Mouse (Mus musculus) left cerebral cortex, postnatal 36 days (tissue): Measurements from ENCODE around the gene Dlx5. TPM values are rescaled to one million over a fixed set of nuclear protein-coding genes. Genes with fewer than 3 reads are reported as not detected.
A peak's percentile ranks its signal among the peaks of the same experiment; 100 is the strongest.

Source experiments
- DNase-seq, 2 experiments: peaks; one replicate each; pipeline ENCODE4 v3.0.0; 2021 to 2022; ENCODE audit warnings: low spot score in 2 of 2, mixed read lengths in 1 of 2
- intact Hi-C: fragments of 180-260 bp; cut with DNase I; formaldehyde crosslinking; loops from one replicate; pipeline ENCODE4 v1.15.1; 2025
- total RNA-seq, 2 experiments: library from RNA; stranded (reverse); gene quantifications; 2 replicates each; pipeline ENCODE4 v1.2.3; 2021

The Dlx5 gene
- total RNA-seq, 2 experiments from 2014 or later, result 7.4 to 9.6 TPM

DNA sequence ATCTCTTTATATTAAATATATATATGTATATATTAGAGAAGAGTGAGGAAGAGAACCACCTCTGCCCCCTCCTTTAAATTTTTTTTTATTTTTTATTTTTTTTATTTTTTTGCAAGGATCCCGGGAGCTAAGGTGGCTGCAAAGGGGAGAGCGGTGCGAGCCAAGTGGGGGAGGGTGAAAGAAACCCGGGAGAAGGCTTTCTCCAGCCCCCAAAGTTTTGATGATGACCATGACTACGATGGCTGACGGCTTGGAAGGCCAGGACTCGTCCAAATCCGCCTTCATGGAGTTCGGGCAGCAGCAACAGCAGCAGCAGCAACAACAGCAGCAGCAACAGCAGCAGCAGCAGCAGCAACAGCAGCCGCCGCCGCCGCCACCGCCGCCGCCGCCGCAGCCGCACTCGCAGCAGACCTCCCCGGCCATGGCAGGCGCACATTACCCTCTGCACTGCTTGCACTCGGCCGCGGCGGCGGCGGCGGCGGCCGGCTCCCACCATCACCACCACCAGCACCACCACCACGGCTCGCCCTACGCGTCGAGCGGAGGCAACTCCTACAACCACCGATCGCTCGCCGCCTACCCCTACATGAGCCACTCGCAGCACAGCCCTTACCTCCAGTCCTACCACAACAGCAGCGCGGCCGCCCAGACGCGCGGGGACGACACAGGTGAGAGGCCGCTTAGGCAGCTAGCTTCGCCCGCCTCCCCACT lies 18.6 kb downstream of the Dlx5 start, which contains the start of gene Dlx6:
TSS of gene Dlx6 (plus strand) at position 175 of the 711 bp plus-strand sequence.
- intact Hi-C loops, result loop anchor here (2.0 to 5.0 kb wide), 2 partner anchors 15 to 286 kb away; partner anchors contain the start of gene Sem1

DNA sequence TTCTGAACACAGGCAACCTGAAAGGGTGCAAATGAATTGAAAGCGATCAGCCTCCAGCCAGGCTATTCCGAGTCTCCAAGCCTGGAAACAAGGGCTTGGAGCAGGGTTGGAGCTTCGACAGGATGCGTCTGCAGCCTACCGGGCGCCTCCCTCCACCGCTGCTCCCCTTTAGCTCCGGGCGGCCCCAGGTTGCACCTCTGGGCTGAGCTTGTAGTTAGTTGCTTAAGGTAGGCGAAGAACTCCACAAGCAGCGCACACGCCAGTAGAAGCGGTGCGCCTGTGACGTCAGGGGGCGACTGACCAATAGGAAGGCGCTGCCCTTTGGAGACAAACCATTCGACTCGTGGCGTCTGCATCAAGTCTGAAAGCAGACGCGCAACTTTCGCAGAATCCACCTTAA lies 19.3 kb downstream of the Dlx5 start:
- DNase-seq, result peak in 1 of 2 experiments; percentile 35
- intact Hi-C loops, result loop anchor here (2.0 to 5.0 kb wide), 2 partner anchors 16 to 285 kb away; partner anchors contain the start of gene Sem1

More for the DNA sequence above, 18.6 kb downstream of the Dlx5 start, which contains the start of gene Dlx6:
- peak in 1 of 2 experiments; percentile 22 for DNase-seq

GRCm38 (mm10) chr6:6861798-6862428 lies 20.0 kb downstream of the Dlx5 start:
- no peak for DNase-seq
- intact Hi-C loops, result loop anchor here (2.0 to 5.0 kb wide), 2 partner anchors 17 to 285 kb away; partner anchors contain the start of gene Sem1

DNA sequence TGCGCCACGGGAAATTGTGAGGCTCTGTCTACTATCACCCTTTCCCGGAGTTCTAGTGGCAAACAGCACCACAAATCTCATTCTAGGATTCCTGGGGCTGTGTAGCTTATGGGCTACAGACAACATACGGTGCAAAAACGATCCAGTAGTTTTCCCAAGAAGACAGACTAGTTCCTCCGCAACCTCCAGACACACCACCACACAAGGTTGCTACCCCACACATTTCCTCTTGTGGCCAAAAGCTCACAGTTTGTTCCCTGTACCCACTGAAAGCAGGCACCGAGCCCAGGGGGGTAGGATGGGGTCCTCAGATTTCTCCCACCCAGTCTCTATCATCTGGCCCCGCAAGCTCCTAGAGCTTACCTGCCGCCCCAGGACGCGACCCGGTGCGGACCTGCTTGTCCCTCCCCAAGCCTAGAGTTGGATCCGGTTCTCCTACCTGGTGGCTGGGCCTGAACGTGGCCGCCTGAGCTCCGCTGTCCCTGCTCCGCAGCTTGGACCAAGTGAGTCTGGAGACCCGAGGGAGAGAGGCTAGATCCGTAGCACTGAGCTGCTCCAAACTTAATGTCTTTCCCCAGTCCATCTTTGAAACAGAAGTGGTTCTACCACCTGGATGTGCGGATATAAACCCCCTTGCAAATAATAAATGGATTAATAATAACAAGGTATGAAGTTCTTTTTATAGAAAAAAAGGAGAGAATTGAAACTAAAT lies 20.6 kb downstream of the Dlx5 start:
- intact Hi-C loops, result loop anchor here (5.0 kb wide), 1 partner anchor 284 kb away; the partner anchor contains the start of gene Sem1
- peak in 1 of 2 experiments; percentile 8 for DNase-seq

DNA sequence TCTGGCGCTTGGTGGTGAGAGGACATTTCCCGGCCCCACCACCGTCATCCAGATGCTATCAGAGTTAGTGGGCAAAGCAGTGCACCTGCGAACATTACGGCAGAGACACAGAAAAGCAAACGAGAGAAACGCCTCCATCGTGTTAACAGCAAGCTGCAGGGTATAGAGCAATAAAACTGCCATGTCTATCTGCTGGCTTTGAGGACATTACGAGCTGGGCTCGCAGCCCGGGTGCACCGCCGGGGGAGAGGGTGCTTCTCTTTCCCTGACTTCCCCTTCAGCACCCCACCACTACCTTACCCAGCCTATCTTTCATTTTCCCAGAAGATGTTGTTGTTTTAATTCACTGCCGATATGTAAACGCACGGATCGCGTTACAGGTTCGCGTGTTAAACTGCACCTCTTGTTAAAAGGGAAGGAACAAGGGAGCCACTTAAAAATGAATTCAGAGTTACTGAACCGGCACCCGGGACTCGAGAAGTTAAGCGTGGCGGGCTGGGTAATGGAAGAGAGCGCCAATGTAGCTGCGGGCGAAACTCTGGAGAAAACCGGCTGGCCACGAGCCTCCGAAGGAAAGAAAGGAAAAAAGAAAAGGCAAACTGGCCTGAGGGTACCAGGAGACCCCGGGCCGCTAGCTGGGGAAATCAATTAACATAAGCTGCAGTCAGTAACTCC lies 21.3 kb downstream of the Dlx5 start:
- peak in 1 of 2 experiments; percentile 35 for DNase-seq
- intact Hi-C loops, result loop anchor here (5.0 kb wide), 1 partner anchor 283 kb away; the partner anchor contains the start of gene Sem1

- peak in 1 of 2 experiments; percentile 8 for DNase-seq
- intact Hi-C loops, result loop anchor here (5.0 kb wide), 1 partner anchor 283 kb away; the partner anchor contains the start of gene Sem1
These were observed 21.9 kb downstream of the Dlx5 start for GRCm38 (mm10) chr6:6859950-6860410.

- no peak for DNase-seq
- intact Hi-C loops, result no loop called here
These were observed 22.6 kb downstream of the Dlx5 start for GRCm38 (mm10) chr6:6859111-6859949.

- intact Hi-C loops, result no loop called here
- DNase-seq, result no peak
These were observed 23.3 kb downstream of the Dlx5 start for GRCm38 (mm10) chr6:6858571-6858970.

GRCm38 (mm10) chr6:6857766-6858165 lies 24.1 kb downstream of the Dlx5 start:
- intact Hi-C loops, result no loop called here
- DNase-seq, result no peak

DNA sequence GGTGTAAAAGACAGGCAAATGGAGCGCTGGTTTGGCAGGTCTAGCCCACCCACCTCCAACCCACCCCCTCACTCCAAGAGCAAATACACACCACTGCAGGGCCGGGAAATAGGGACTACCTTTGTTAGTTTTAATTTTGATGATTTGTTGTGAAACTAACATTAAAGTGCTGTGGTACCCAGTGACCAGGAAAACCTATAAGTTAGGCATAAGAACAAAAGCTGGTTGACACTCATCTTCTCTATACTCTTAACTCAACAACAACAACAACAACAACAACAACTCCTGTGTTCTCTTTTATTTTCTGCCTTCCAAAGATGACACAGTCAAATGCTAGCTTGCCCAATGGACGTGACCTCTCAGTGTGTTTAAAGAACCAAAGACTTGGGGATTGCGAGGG lies 25.0 kb downstream of the Dlx5 start:
- no peak for DNase-seq
- intact Hi-C loops, result no loop called here

DNA sequence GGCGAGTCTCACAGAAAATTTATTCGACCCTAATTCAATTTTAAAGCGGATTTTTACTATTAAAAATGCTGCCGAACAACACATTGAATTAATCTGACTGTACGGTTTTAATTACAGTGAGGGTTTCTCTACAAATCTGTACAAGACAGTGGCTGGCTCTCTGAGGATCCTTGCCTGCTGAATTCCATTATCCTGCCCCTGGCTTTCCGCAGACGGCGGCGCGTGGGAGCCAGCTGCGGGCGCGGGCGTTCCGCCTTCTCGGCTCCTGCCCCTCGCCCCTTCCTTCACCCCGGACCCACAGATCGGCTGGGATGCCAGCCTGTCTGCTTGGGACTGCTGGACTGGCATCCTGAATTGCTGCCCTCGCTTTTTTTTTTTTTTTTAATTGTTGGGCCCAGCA lies 25.6 kb downstream of the Dlx5 start:
- DNase-seq, result peak in 1 of 2 experiments; percentile 9
- intact Hi-C loops, result no loop called here

DNA sequence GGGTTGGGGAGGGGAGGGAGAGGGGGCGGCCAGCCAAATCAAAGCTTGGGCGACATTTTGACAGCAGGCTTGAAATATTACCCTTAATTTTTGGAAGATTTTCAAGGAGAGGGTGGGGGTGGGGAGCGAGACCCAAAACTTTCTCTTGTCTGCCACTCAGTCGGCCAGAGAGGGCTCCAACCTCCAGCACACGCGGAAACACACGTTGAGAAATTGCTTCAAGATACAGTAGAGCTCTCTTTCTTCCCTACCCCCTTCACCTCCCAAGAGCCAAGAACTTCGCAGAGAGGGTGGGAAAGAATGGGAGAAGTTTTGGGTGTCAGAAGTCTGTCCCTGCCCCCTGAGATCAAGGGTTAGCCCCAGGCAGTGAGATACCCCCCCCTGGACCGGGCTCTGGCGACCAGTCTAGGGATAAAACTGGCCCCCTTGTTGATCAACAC lies 26.1 kb downstream of the Dlx5 start:
- intact Hi-C loops, result no loop called here
- DNase-seq, result no peak

- intact Hi-C loops, result no loop called here
- no peak for DNase-seq
These were observed 26.8 kb downstream of the Dlx5 start for GRCm38 (mm10) chr6:6854902-6855745.

DNA sequence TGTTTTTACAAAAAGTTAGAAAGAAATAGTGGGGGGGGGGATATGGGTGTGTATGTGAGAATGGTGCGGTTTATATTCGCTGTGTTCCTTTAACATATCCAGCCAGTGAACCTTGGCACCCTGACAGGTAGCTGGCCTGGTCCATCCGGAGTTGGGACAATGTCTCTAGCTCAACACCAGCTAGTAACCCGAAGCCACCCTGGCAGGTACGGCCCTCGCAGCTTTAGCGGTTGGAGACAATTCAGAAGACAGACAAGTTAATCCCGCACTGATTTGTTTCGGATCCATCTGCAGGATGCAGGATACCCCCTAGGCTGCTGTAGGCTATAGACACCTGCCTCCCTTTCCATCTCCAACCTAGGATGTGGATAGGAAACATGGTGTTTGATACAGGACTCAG lies 27.7 kb downstream of the Dlx5 start:
- no peak for DNase-seq
- intact Hi-C loops, result no loop called here

- intact Hi-C loops, result no loop called here
- no peak for DNase-seq
These were observed 28.9 kb downstream of the Dlx5 start for GRCm38 (mm10) chr6:6852944-6853343.

DNA sequence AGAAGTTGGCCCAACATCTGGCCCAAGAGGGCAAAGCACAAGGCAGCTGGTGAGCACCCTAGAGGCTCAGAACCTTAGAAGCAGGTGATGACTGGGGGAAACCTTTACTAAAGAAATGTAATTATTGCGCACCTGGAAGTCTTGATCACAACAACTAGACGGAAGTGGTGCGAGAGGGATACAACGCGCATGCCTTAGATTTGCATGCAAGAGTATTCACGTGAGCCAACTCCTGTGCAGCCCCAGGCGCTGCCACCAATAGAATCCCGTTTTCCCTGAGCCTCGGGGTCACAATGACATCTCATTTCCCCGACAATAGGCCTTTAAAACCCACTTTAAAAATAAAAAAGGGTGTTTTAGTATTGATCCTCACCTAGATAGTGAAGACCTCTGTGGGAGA lies 30.7 kb downstream of the Dlx5 start:
- intact Hi-C loops, result no loop called here
- DNase-seq, result no peak

- intact Hi-C loops, result no loop called here
- no peak for DNase-seq
These were observed 31.4 kb downstream of the Dlx5 start for GRCm38 (mm10) chr6:6850324-6851060.
